Mouse (Mus musculus): ENCODE measurements around the gene Dtymk. TPM values are rescaled to one million over a fixed set of nuclear protein-coding genes. Genes with fewer than 3 reads are reported as not detected.
A peak's percentile ranks its signal among the peaks of the same experiment; 100 is the strongest.

Dtymk gene
- polyA plus RNA-seq, 1 experiment from 2014 or later = 179 TPM

GRCm38 (mm10) chr1:93808871-93809270 lies 7.1 kb upstream of the Dtymk start:
- H3K4me2 ChIP-seq (ENCODE audit: low read length) = no peak overlapping the region
- H3K9ac ChIP-seq (ENCODE audit: low read depth, low read length) = no peak overlapping the region
- H3K4me3 ChIP-seq (replicated peaks; ENCODE audit: low read depth, low read length) = no peak overlapping the region
- peaks cover 36% of the 10 kb centered on the region for H3K36me3 ChIP-seq (ENCODE audit: insufficient read depth, low read length)
- WGBS = 89% methylated on average over 4 of the region's 4 CpGs
- H3K4me1 ChIP-seq (replicated peaks; ENCODE audit: insufficient read depth, low read length) = peaks cover 9% of the 10 kb centered on the region
- DNase-seq (ENCODE audit: low spot score) (no peak), ATAC-seq (replicated peaks; ENCODE audit: low FRiP score, low read depth) (no peak)
- H3K9me3 ChIP-seq (replicated peaks; ENCODE audit: low read length) = no peaks in the 10 kb centered on the region
- H3K27me3 ChIP-seq (ENCODE audit: insufficient read depth, low read length) = no peaks in the 10 kb centered on the region
- no peak for TF ChIP-seq CTCF (IDR thresholded peaks at IDR 0.05; ENCODE audit: low read depth)
- H3K27ac ChIP-seq = no peak overlapping the region

- ATAC-seq (replicated peaks; ENCODE audit: low FRiP score, low read depth) (no peak), DNase-seq (ENCODE audit: low spot score) (no peak)
- no peak for TF ChIP-seq CTCF (IDR thresholded peaks at IDR 0.05; ENCODE audit: low read depth)
- Histone ChIP-seq H3K36me3 (ENCODE audit: insufficient read depth, low read length) (peaks cover 14% of the 10 kb centered on the region; the same call in 1 of the 2 replicates), H3K9me3 (replicated peaks; ENCODE audit: low read length) (no peaks in the 10 kb centered on the region), H3K27ac (no peak overlapping the region), H3K9ac (ENCODE audit: low read depth, low read length) (no peak overlapping the region), H3K27me3 (ENCODE audit: insufficient read depth, low read length) (no peaks in the 10 kb centered on the region), H3K4me3 (replicated peaks; ENCODE audit: low read depth, low read length) (no peak overlapping the region), H3K4me2 (ENCODE audit: low read length) (0 out of 2 replicates have a peak overlapping the region, but pooled peaks have one; percentile 69), H3K4me1 (replicated peaks; ENCODE audit: insufficient read depth, low read length) (peaks cover 9% of the 10 kb centered on the region)
- 67% methylated on average over 5 of the region's 5 CpGs for WGBS
Measured at GRCm38 (mm10) chr1:93805221-93805951, 3.7 kb upstream of the Dtymk start.

GRCm38 (mm10) chr1:93804818-93805217 lies 3.1 kb upstream of the Dtymk start:
- no peak overlapping the region for H3K27ac ChIP-seq
- peak overlapping the region; percentile 87; the same call in 1 of the 2 replicates for H3K9ac ChIP-seq (ENCODE audit: low read depth, low read length)
- no peaks in the 10 kb centered on the region for H3K9me3 ChIP-seq (replicated peaks; ENCODE audit: low read length)
- no peak for TF ChIP-seq CTCF (IDR thresholded peaks at IDR 0.05; ENCODE audit: low read depth)
- no peaks in the 10 kb centered on the region for H3K27me3 ChIP-seq (ENCODE audit: insufficient read depth, low read length)
- no peak for ATAC-seq (replicated peaks; ENCODE audit: low FRiP score, low read depth)
- H3K4me3 ChIP-seq (replicated peaks; ENCODE audit: low read depth, low read length) = peak overlapping the region; percentile 87
- 80% methylated on average over 4 of the region's 4 CpGs for WGBS
- peaks cover 9% of the 10 kb centered on the region for H3K4me1 ChIP-seq (replicated peaks; ENCODE audit: insufficient read depth, low read length)
- peaks cover 12% of the 10 kb centered on the region; the same call in 1 of the 2 replicates for H3K36me3 ChIP-seq (ENCODE audit: insufficient read depth, low read length)
- DNase-seq (ENCODE audit: low spot score) = no peak
- peak overlapping the region; percentile 69 for H3K4me2 ChIP-seq (ENCODE audit: low read length)

GRCm38 (mm10) chr1:93803556-93804507 lies 2.1 kb upstream of the Dtymk start, which contains the start of gene Ing5:
Gene Ing5 (plus strand): TSS chr1:93803965.
- Histone ChIP-seq H3K9me3 (replicated peaks; ENCODE audit: low read length) (no peaks in the 10 kb centered on the region), H3K36me3 (ENCODE audit: insufficient read depth, low read length) (0 out of 2 replicates have a peak, but pooled peaks cover 8% of the 10 kb centered on the region), H3K4me2 (ENCODE audit: low read length) (peak within 1 kb of the TSS; percentile 69), H3K27me3 (ENCODE audit: insufficient read depth, low read length) (no peaks in the 10 kb centered on the region), H3K4me1 (replicated peaks; ENCODE audit: insufficient read depth, low read length) (peaks cover 9% of the 10 kb centered on the region), H3K9ac (ENCODE audit: low read depth, low read length) (peak within 1 kb of the TSS; percentile 87), H3K4me3 (replicated peaks; ENCODE audit: low read depth, low read length) (peak within 1 kb of the TSS; percentile 87), H3K27ac (peak within 1 kb of the TSS; percentile 97)
- peak; percentile 98 for DNase-seq (ENCODE audit: low spot score)
- ATAC-seq (replicated peaks; ENCODE audit: low FRiP score, low read depth) = peak; percentile 94
- WGBS = under 1% methylated on average over 78 of the region's 94 CpGs
- peak; percentile 97 for TF ChIP-seq CTCF (IDR thresholded peaks at IDR 0.05; ENCODE audit: low read depth)

GRCm38 (mm10) chr1:93802771-93803170 lies 1.0 kb upstream of the Dtymk start:
- Histone ChIP-seq H3K4me1 (replicated peaks; ENCODE audit: insufficient read depth, low read length) (peaks cover 9% of the 10 kb centered on the region), H3K36me3 (ENCODE audit: insufficient read depth, low read length) (peaks cover 10% of the 10 kb centered on the region; the same call in 1 of the 2 replicates), H3K9me3 (replicated peaks; ENCODE audit: low read length) (no peaks in the 10 kb centered on the region), H3K4me3 (replicated peaks; ENCODE audit: low read depth, low read length) (no peak overlapping the region), H3K27ac (0 out of 2 replicates have a peak overlapping the region, but pooled peaks have one; percentile 87), H3K4me2 (ENCODE audit: low read length) (peak overlapping the region; percentile 53; the same call in 1 of the 2 replicates), H3K9ac (ENCODE audit: low read depth, low read length) (no peak overlapping the region), H3K27me3 (ENCODE audit: insufficient read depth, low read length) (no peaks in the 10 kb centered on the region)
- DNase-seq (ENCODE audit: low spot score) = no peak
- WGBS = 86% methylated on average over 5 of the region's 5 CpGs
- no peak for ATAC-seq (replicated peaks; ENCODE audit: low FRiP score, low read depth)
- no peak for TF ChIP-seq CTCF (IDR thresholded peaks at IDR 0.05; ENCODE audit: low read depth)

Measured in kidney, postnatal 0 days (tissue).